Mouse (Mus musculus) small intestine, adult 2 months (tissue): ENCODE data around the gene Gulp1. TPM values are rescaled to one million over a fixed set of nuclear protein-coding genes. Genes with fewer than 3 reads are reported as not detected.

ENCODE experiments used
- H3K27ac ChIP-seq: fragments of 200-500 bp; 2 replicates; pipeline ENCODE4 v1.5.1; 2012; ENCODE audit warnings: low read depth, low read length, control low read depth, inconsistent platforms; ENCODE audit not compliant: insufficient read depth
- H3K27me3 ChIP-seq: fragments of 200-500 bp; 2 replicates; pipeline ENCODE4 v1.6.1; 2012; ENCODE audit warnings: mild to moderate bottlenecking, moderate library complexity, low read length, inconsistent platforms; ENCODE audit not compliant: control insufficient read depth, insufficient read depth
- H3K36me3 ChIP-seq: fragments of 200-500 bp; 2 replicates; pipeline ENCODE4 v1.6.1; 2012; ENCODE audit warnings: mild to moderate bottlenecking, low read length, control low read depth, inconsistent platforms; ENCODE audit not compliant: control insufficient read depth, insufficient read depth
- H3K4me1 ChIP-seq: fragments of 200-500 bp; 2 replicates; pipeline ENCODE4 v1.6.1; 2012; ENCODE audit warnings: low read length, inconsistent platforms, mixed read lengths; ENCODE audit not compliant: control insufficient read depth, insufficient read depth, insufficient read length
- H3K4me3 ChIP-seq: fragments of 200-500 bp; 2 replicates; pipeline ENCODE4 v1.5.1; 2012; ENCODE audit warnings: low read depth, mild to moderate bottlenecking, control low read depth, inconsistent platforms, low read length, moderate library complexity
- CTCF ChIP-seq: fragments of 200-500 bp; IDR thresholded peaks from 2 replicates; pipeline ENCODE4 v1.5.1; 2012; ENCODE audit warnings: low read depth, mild to moderate bottlenecking, control low read depth, inconsistent platforms, low read length, moderate library complexity, mixed read lengths; ENCODE audit not compliant: insufficient replicate concordance, insufficient read length; ENCODE audit errors: extremely low read depth
- POLR2A ChIP-seq: fragments of 200-500 bp; IDR thresholded peaks from 2 replicates; pipeline ENCODE4 v1.6.1; 2012; ENCODE audit warnings: low read depth, mild to moderate bottlenecking, control low read depth, inconsistent platforms, low read length, moderate library complexity
- WGBS: fragments of 180-500 bp; shearing (Covaris S2); methylation state at CpG from one replicate; pipeline ENCODE4 v1.1.7; 2018; 5-methylcytosine and 5-hydroxymethylcytosine counted together
- polyA plus RNA-seq: library from polyadenylated mRNA; depleted of rRNA; stranded (reverse); fragments of >200 nt; gene quantifications from 2 replicates; pipeline ENCODE4 v1.2.3, GENCODE M21; 2012; rRNA removed

Gene Gulp1
- 0.51 and 0.67 TPM in 2 replicates for polyA plus RNA-seq

DNA sequence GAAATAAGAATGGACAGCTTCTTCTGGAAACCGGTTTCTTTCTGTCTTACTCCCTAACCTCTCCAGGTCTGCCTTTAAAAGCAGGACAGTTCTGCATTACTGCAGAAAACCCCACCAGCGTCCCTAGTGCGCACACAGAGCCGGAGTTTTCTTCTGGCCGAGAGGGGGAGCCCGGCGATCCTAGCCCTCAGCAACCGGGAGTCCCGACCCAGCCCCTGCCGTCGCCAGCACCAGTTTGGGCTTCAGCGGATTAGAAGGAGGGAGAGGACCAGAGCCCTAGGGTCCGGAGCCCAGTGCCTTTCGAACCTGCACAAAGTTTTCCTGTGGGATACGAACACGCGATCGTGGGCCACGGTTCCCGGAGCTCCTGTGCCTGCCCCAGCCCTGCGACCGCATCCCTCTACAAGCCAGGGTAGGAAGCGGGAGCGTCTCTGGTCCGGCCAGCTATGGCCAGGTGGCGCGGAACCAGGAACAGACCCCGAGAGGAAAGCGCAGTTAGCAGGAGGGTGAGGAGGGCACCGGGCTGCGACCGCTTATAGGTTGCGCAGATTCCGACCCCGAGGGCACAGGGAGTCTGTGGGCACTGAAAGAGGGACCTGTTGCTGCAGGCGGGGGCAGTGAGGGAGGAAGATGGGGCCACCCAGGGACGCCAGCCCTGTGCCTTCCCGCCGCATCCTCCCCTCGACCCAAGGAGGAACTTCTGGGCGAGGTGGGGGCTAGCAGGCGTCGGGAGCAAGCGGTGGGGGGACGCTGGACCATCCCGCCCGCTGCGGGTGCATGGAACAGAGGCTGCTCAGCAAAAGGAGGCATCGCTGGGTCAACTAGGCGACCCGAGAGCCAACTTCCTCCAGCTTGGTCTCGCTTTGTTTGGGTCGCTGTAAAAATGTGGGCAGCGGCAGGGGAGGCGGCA, at the start of gene Gulp1:
TSS of gene Gulp1 (plus strand) at position 51 of the 910 bp plus-strand sequence.
- Histone ChIP-seq H3K4me1 (no peaks in the 10 kb centered on the region), H3K4me3 (peak within 1 kb of the TSS; percentile 62), H3K27ac (peak within 1 kb of the TSS; percentile 52), H3K27me3 (no peaks in the 10 kb centered on the region), H3K36me3 (no peaks in the 10 kb centered on the region)
- 1% methylated on average over 55 of the region's 55 CpGs for WGBS
- TF ChIP-seq CTCF (0 out of 2 replicates have a peak, but pooled peaks have one; percentile 14), POLR2A (no peak)

GRCm38 (mm10) chr1:44550261-44550660, 1.1 kb upstream of the Gulp1 start:
- Histone ChIP-seq H3K27ac (no peak overlapping the region), H3K4me1 (no peaks in the 10 kb centered on the region), H3K27me3 (no peaks in the 10 kb centered on the region), H3K4me3 (no peak overlapping the region), H3K36me3 (no peaks in the 10 kb centered on the region)
- TF ChIP-seq POLR2A (no peak), CTCF (no peak)
- WGBS: 71% methylated on average over 6 of the region's 6 CpGs

DNA sequence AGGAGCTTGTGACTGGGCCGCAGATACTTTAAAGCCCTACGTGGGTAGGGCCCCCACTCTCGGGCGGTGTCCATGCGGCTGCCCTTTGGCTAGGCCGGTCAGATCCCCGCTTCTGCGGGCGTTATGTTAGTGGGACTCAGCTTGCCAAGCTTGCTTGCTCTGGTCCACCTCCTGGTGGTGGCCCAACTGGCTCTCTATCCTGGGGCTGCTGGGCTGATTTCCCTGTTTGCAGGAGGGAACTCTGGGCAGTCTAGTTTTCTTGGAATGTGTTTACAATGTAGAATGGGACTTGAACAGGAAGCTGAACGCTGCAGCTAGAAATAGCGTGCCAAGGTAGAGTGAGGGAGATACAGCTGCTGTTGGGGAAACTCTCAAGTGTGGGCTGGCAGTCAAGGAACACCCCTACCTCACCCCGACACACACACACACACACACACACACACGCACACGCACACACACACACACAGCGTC, 1.1 kb downstream of the Gulp1 start:
- Histone ChIP-seq H3K27me3 (no peaks in the 10 kb centered on the region), H3K27ac (peak overlapping the region; percentile 52)

DNA sequence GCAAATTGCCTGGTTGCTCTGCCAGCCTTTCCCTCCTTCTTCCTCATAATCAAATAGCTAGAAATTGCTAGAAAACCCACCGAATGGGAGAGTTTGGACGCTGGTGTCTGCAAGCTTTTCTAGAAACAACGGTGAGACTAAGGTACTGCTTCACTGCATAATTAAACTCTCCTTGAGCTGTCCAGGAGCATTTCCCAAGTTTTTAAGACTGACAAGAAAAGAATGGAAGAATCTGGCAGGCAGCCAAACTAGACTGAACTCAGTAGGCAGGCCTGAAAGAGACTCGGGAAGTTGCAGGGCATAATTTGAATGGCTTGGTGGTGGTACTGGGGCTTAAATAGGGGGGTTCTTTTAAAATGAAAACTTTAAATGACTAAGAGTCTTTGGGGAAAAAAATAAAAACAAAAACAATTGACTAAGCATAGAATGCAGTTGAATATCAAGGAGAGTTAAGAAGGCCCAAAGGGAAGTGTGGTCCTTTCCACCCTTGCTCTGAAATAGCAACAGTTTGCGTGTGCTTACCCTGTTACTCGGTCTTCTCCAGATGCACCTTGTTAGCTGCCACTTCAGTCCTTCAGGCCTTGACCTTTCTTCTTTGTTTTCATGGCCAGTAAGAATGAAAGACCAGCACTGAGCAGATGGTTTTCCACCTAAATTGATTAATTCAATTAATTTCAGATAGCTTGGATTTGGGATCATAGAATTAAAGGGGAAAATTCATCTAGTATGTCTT, 2.0 kb downstream of the Gulp1 start:
- TF ChIP-seq CTCF (no peak), POLR2A (no peak)
- Histone ChIP-seq H3K27me3 (no peaks in the 10 kb centered on the region), H3K27ac (no peak overlapping the region), H3K4me3 (no peak overlapping the region), H3K36me3 (no peaks in the 10 kb centered on the region), H3K4me1 (no peaks in the 10 kb centered on the region)
- 59% methylated on average over 6 of the region's 6 CpGs for WGBS

More for the DNA sequence above, 1.1 kb downstream of the Gulp1 start:
- TF ChIP-seq POLR2A: no peak
- no peak for TF ChIP-seq CTCF
- H3K4me3 ChIP-seq: peak overlapping the region; percentile 62
- 10% methylated on average over 15 of the region's 15 CpGs for WGBS
- no peaks in the 10 kb centered on the region for H3K36me3 ChIP-seq
- no peaks in the 10 kb centered on the region for H3K4me1 ChIP-seq

DNA sequence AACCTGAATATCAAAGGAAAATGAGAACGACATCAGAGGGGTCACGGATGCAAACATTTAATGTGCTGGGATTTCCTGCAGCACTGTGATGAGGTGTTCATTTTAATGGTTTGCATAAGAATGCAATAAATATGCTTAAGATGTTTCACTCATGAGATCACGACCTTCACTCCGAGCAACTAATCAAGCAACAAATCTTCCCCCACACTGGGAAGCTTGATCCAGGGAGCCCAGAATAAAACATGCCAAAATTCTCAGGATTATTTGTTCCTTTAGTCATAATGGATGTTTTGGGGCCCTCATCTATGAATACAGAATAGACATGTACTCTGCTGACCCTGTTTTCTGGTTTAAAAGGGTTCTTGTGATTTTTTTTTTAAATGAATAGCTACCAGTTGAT, 16.1 kb downstream of the Gulp1 start:
- Histone ChIP-seq H3K27ac (no peak overlapping the region), H3K4me1 (no peaks in the 10 kb centered on the region), H3K27me3 (no peaks in the 10 kb centered on the region), H3K4me3 (no peak overlapping the region), H3K36me3 (no peaks in the 10 kb centered on the region)
- TF ChIP-seq POLR2A (no peak), CTCF (no peak)
- WGBS: 75% methylated on average over 4 of the region's 4 CpGs

GRCm38 (mm10) chr1:44568296-44568695, 17.0 kb downstream of the Gulp1 start:
- Histone ChIP-seq H3K27me3 (no peaks in the 10 kb centered on the region), H3K4me3 (no peak overlapping the region), H3K27ac (no peak overlapping the region), H3K4me1 (no peaks in the 10 kb centered on the region), H3K36me3 (no peaks in the 10 kb centered on the region)
- no peak for TF ChIP-seq CTCF
- no peak for TF ChIP-seq POLR2A
- WGBS: 98% methylated on average over 2 of the region's 2 CpGs

DNA sequence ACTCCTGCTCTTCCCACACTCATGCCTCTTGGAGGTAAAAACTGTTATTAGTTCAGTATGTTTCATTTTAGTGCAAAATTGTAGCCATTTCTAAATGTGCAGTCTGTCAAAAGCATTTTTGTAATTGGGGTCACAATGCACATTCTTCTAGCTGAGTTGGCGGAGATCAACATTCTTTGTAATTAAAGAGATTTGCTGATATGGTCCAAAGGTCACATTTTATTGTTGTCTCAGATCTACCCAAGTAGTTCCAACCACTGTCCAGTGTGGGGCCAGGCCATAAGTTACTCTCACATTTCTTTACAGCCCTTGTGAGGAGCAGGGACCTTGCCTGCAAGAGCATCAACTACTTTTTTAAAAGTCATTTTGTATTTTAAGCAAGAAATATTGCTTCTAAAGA, 24.7 kb downstream of the Gulp1 start:
- Histone ChIP-seq H3K4me3 (no peak overlapping the region), H3K27me3 (no peaks in the 10 kb centered on the region), H3K27ac (no peak overlapping the region), H3K4me1 (no peaks in the 10 kb centered on the region), H3K36me3 (no peaks in the 10 kb centered on the region)
- WGBS: 38% methylated on average over 1 of the region's 1 CpGs
- no peak for TF ChIP-seq CTCF
- no peak for TF ChIP-seq POLR2A
